Mouse (Mus musculus) adrenal gland, postnatal 14 days (tissue): Measurements from ENCODE around the gene Tmem151b. TPM values are rescaled to one million over a fixed set of nuclear protein-coding genes. Genes with fewer than 3 reads are reported as not detected.

Experiments
- DNase-seq: peaks from one replicate; pipeline ENCODE4 v3.0.0; 2021; ENCODE audit warnings: mixed read lengths
- long read RNA-seq, 2 experiments: library from polyadenylated mRNA; stranded (forward); transcript quantifications; one replicate each; pipeline ENCODE4 v2.0.0; 2021
- total RNA-seq: library from RNA; stranded (reverse); gene quantifications from 2 replicates; pipeline ENCODE4 v1.2.3, GENCODE M21; 2021

The Tmem151b gene
- 0.33 and 1.6 TPM in 2 replicates for total RNA-seq
- long read RNA-seq, experiment 1, partial matches to known transcripts, result 0 of 1 reads
- long read RNA-seq, experiment 1, other reads (novel, unspliced or antisense), result 1 of 1 reads
- long read RNA-seq, experiment 2, result 0 reads

- DNase-seq, result no peak
Observed at GRCm38 (mm10) chr17:45549617-45550181, at the start of gene Tmem151b. Gene Tmem151b, minus strand, starts transcription at chr17:45549677.

DNA sequence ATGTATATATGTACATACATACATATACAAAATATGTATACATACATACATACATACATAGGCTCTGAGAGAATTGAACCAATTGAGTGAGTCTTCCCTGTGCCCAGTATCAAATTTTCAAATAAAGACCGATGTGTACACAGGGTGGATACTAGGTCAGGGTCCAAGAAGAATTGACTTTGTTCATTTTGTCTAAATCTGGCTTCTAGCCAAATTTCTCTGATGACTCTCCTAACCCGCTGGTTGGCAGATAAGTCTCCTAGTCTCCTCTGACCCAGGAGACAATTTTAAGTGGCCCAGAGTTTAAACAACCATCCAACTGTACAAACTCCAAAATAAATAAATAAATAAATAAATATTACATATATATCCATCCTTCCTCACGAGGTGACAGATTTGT lies 49.4 kb upstream of the Tmem151b start:
- no peak for DNase-seq

- no peak for DNase-seq
Observed at GRCm38 (mm10) chr17:45598376-45598775, 48.9 kb upstream of the Tmem151b start.

GRCm38 (mm10) chr17:45597787-45598186 lies 48.3 kb upstream of the Tmem151b start:
- DNase-seq, result peak; percentile 62

- peak; percentile 94 for DNase-seq
Observed at GRCm38 (mm10) chr17:45596631-45597396, 47.3 kb upstream of the Tmem151b start.

DNA sequence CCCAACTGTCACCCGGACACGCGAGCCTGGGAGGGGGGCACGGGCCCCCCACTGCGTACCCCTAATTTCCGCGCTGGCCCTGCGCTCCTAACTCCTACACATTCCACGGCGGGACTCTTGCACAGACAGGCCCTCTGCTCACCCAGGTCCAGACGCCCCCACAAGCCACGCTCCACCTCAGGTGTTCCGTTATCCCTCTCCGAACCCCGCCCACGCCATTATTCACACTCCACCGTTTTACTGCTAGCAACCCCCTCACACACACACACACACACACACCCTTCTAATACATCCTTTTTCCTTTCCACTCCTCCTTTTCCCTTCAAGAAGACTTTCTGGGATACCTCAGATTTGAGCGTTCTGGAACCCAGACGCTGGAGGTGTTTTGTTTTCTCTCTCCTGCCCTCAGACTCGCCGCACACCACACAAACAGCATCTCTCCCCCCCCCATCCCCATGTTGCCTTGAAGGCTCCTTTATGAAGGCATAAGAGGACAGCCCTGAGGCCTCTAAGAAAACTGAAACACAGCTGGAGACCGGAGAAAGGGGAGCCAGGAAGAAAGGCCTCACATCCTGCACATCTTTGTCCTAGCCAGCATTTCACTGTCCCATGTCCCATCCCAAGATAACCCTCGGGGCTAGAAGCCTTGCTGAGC lies 46.4 kb upstream of the Tmem151b start:
- no peak for DNase-seq

DNA sequence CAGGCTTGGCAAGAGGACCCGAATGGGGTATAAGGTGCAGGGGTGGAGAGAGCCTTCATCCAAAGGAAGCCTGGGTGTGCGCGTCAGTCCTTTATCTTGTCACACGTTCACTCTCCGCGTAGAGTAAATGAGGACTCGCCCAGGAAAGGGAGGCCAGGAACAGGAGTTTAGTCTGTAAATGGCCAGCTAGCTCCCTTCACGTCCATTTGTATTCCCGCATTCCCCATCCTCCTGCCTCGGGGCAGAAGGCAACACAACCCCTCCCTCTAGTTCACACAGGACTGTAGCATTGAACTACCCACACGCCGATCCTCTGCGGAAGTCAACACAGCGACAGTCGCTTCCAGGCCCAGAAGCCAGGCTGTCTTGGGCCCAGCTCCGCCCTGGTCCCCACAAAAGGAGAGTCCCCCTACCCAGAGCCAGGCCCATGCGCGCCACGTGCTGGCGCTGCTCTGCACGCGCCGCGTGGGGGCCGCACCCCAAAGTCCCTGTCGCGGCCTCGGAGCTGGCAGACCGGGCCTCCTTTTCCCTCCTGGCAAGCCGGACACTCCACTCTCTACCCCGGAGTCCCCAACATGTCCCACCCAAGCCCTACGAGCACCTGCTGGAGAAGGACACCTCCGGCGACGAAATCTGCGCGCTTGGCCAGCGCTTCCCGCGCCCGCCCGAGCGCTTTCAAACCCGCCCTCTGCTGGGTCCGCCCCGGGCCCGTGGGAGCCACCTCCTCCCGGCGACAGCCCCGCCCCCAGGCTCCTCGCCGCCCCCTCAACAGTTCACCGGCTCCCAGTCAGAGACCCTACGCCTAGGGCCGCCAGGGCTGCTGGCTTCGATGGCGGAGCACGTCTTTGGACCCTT lies 45.6 kb upstream of the Tmem151b start:
- peak; percentile 91 for DNase-seq

DNA sequence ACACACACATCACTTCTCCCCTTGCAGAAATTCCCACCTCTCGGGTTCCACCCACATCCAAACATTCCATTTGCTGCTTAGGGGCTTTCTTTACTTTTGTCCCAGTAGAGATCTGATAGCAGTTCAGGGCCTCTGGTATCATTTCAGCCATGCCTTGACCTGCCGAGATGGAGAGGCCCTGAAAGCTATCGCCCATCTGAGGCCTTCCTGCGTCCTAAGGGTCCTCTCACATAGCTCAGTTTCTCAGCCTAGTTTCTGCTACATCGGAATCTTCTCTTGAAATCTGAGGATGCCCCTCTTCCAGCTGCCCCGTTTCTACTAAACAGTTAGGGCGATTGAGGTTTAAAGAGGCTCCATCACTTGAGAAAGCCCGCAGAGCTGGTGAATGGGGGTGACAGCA lies 44.7 kb upstream of the Tmem151b start:
- no peak for DNase-seq

- no peak for DNase-seq
Observed at GRCm38 (mm10) chr17:45593479-45593878, 44.0 kb upstream of the Tmem151b start.

DNA sequence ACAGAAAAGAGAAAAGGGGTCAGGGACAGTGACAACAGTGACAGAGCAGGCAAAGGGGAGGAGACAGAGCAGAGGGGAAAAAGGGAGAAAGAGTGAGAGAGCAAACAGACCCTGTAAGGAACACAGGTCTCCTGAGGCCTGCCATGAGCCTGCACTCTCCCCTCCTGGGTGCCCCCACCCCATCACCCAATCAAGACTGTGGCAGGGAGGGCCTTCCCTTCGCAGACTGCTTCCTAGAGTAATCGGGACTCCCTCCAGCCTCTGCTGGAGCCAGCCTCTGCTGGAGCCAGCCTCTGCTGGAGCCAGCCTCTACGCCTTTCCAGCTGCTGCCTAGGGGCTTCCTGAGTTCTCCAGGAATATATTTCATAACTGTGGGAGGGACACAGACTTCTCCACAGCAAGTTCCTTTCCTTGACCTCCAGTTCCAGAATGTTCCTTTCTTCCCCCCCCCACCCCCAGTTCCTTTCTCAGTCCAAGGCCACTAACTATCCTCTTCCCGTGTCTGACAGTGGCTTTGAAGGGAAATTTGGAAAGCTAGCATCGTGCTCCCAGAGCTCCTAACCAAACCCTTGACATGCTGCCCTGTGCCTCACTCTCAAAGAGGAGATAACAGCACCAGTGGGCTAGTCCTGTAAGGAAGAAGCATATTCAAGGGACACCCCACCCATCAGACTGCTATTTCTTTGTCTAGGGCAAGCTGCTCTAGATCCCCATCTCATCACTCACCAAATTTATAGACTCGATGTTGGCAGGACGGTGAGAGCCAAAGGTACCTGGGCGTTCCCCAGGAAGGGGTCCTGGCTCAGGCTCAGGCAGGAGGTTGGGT lies 43.3 kb upstream of the Tmem151b start:
- peak; percentile 68 for DNase-seq

DNA sequence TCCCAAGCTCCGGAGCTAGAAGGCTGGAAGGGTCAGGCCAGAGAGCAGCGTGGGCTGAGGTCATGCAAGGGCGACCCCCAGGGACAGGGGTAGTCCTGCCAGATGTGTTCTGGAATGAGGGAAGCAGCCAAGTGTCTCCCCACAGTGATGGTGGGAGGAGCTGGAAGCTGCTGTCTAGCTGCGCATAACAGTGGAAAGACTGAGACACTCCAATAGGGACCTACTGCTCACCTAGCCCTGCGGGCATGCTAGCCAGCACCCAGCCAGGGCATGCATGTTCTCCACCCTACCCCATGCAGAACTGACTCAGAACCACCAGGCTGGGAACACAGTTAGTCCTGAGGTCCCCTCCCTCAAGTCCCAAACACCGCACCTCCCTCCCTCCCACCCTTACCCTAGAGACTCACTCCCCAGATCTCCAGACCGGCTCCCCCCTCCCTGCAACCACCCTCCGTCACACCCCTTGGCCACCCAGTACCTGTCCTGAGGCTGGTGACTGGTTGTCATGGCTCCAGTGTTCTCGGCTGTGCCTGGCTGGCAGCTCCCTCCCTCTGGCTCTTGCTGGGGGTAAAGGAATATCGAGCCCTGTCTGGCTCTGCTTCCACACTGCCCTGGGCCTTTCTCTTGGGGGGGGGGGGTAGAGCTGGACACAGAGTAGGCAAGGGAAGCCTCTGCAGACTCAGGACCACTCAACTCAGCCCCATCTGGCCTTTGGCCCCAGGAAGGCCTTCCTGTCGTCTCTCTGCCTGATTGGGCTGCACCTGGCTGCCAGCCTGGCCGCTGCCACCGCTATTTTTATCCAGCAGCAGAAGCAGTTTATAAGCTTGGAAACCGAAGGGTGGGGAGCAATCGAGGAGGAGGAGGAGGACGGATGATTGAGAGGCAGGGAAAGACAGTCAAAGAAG lies 42.5 kb upstream of the Tmem151b start:
- peak; percentile 66 for DNase-seq

GRCm38 (mm10) chr17:45590410-45590809 lies 40.9 kb upstream of the Tmem151b start:
- no peak for DNase-seq

DNA sequence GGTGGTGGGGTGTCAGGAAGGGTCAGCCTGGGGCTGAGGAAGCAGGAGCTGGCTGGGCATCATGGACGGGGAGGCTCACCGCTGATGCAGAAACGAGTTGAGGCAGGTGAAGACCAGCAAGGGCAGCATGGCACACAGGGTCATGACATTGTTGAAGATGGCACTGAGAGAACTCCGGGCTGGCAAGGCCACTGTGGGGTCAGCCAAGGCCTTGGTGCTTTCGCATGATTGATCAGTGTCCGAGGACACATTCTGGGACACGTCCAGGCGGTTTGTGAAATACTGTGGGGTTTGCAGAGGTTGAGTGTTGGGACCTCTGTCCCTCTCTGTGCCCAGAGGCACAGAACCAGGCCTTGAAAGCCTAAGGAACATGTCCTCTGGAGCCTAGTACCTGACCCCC lies 40.4 kb upstream of the Tmem151b start:
- DNase-seq, result peak; percentile 90

GRCm38 (mm10) chr17:45589236-45589635 lies 39.8 kb upstream of the Tmem151b start:
- DNase-seq, result peak; percentile 71

- DNase-seq, result no peak
Observed at GRCm38 (mm10) chr17:45588370-45588769, 38.9 kb upstream of the Tmem151b start.

DNA sequence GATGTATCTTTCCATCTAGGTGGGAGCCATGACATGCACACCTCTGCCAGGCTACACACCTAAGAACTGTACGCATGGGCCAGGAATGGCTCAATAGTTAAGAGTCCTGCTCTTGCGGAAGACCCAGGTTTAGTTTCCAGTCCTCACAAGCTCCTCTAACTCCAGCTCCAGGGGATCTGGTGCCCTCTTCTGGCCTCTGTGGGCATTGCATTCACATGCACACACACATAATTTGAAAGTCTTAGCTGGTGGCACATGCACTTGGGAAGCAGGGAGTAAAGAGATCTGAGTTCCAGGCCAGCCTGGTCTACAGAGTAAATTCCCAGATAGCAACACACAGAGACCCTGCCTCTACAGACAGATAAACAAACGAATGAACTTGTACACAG lies 37.0 kb upstream of the Tmem151b start:
- DNase-seq, result peak; percentile 60

GRCm38 (mm10) chr17:45585725-45586448 lies 36.4 kb upstream of the Tmem151b start:
- DNase-seq, result peak; percentile 26

GRCm38 (mm10) chr17:45584939-45585678 lies 35.6 kb upstream of the Tmem151b start:
- DNase-seq, result peak; percentile 92
